Mouse (Mus musculus) spleen, postnatal 10 days (tissue): Measurements from ENCODE around the gene Cebpa.

Experiments
- DNase-seq, 2 experiments: peaks; one replicate each; pipeline ENCODE4 v3.0.0; 2021 to 2022; ENCODE audit warnings: low spot score in 2 of 2

Cebpa gene

DNA sequence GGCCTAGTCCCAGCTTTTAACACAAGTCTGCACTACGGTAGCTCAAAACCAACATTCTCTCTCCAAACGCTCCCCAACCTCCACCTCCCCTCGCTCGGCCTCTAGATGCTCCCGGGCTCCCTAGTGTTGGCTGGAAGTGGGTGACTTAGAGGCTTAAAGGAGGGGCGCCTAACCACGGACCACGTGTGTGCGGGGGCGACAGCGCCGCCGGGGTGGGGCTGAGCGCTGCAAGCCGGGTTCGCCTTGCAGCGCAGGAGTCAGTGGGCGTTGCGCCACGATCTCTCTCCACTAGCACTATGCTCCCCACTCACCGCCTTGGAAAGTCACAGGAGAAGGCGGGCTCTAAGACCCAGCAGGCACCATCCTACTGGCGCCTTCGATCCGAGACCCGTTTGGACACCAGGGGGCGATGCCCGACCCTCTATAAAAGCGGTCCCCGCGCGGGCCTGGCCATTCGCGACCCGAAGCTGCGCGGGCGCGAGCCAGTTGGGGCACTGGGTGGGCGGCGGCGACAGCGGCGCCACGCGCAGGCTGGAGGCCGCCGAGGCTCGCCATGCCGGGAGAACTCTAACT is at the start of gene Cebpa:
Cebpa (plus strand) TSS at position 453 of the 573 bp plus-strand sequence.
- peak; percentile 58 to 82 for DNase-seq

DNA sequence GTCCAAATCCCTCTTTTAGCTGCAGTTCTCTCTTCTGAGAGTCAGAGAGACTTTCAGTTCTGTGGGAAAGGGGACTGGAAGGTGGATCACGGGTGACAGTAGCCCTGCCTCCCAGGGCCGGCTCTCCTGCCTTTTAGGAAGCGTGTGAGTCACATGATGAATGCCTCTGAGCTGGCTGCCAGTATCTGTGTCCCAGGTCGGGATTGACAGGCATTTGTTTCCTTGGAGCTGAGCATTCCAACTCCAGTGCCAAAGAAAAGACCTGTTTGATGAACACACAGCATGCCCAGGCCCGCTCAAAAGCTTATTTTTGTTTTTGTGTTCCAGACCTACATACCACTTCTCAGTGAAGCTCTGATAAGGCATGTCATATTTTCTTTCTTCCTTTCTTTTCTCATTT is 42.4 kb upstream of the Cebpa start:
- no peak for DNase-seq

DNA sequence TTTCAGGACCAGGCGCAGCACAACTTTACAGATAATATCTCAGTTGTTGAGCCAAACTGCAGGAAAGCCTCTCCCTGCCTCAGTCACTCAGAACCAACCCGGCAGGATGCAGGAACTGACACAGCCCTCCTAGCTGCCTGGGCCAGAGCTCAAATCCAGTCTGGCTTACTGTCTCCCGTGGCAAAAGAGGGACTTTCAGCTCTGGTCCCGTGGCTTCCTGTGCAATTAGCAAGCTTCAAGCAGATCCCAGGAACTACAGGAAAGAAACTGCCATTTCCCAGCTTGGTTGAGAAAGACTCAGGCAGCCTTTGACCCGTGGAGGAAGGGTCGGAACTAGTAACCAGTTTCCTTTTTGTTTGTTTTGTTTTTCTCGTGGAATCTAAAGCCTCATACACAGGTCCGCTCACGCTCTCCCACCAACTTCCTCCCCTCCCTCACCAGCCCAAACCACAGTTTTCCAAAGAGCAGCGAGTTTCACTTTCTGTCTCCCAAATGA is 38.2 kb upstream of the Cebpa start:
- no peak for DNase-seq

DNA sequence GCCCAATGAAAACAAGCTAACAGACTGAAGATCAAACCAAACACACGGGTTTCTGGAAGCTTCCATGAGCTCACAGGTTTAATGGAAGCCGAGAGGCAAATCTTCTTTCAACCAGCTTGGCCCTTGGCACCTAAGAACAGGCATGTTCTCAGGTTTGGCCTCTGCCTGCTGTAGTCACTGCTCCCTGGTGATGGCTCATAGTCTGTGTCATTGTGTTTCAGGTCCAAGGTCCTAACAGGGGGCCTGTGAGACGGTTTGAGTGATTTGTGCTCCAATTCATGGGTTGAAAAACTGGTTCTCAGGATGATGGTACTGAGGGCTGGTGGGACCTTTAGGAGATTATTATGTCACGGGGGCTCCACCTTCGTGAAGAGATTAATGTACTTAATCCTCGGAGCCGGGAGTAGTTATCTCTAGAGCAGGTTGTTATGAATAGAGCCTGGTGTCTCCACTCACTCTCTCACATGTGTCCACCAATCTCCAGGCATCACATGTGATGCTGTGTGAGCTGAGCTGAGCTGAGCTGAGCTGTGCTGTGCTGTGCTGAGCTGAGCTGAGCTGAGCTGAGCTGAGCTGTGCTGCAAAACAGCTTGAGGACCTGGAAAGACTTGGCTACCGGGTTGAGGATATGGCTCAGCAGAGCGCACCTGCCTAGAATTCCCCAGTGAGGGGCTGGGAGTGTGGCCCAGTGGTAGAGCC is 37.5 kb upstream of the Cebpa start:
- DNase-seq = no peak

DNA sequence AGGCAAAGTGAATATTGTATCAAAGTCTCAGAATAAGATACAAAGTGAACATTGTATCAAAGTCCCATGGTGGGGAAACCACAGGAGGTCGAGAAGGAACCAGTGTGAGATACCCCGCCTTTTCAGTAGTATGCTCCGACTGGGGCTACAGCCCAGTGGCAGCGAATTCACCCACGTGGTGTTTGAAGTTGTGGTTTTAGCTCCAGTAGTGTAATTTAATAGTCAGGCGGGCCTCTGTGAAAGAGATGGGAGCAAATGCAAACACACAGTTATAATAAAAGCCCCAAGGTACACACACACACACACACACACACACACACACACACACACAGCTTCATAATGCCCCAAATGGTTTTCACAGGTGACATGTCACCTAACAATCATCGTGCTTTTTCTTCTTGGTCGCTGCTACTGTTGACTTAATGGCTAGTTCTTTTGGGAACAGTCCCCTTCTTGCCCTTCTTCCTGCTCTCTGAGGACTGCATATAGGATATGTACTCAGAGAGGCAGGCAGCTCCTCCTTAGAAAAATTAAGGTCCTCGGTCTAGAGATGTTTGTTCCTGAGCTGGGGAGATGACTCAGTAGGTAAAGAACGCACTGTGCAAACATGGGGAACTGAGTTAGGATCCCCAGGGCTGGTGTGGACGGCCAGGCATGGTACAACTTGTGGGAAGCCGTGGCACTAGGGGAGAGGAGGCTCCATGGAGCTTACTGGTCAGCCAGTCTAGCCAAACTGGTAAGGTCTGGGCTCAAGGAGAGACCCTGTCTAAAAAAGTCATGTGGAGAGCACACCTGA is 34.3 kb upstream of the Cebpa start:
- DNase-seq = no peak

DNA sequence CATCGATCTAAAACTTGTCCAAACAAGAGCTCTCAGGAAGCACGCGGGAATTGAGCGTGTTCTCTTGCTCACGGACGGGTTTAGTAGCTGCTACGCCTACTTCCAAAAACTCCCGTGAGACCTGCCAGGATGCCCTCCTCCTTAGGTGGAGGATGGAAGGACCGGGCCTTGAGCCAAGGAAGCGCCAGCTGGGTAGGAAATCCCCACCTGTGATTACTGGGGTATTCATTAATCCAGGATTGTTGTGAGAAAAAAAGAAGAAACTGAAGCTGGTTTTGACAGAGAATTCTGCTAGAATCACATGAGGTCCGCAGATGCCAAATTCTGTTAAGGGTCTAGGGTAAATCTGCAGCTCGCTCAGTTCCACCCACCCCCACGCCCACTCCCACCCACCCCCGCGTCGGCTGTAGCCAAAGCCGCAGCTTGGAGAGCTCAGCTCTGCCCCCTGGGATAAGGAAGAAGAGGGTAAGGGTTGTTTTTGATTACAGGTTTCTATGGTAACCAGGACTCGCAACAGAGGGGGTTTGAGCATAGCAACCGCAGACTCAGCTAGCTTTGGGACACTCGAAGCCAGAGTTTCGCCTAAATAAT is 32.7 kb upstream of the Cebpa start:
- DNase-seq = no peak

DNA sequence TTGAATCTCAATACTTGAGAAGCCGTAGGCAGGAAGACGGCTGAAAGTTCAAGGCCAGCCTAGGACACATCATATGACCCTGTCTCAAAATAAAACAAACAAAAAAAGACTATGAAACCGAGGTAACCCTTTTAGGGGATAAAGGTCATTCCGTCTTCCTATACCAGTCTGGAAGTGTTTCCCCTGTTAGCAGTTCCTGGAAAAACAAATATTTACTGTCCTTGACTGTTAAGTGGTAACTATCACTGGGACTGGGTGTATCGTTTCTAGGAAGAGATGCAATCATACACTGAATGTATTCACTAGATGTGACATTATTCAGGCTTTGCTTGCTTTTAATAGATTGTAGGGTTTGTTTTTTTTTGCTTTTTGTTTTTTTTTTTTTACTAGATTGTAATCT is 28.5 kb upstream of the Cebpa start:
- no peak for DNase-seq

DNA sequence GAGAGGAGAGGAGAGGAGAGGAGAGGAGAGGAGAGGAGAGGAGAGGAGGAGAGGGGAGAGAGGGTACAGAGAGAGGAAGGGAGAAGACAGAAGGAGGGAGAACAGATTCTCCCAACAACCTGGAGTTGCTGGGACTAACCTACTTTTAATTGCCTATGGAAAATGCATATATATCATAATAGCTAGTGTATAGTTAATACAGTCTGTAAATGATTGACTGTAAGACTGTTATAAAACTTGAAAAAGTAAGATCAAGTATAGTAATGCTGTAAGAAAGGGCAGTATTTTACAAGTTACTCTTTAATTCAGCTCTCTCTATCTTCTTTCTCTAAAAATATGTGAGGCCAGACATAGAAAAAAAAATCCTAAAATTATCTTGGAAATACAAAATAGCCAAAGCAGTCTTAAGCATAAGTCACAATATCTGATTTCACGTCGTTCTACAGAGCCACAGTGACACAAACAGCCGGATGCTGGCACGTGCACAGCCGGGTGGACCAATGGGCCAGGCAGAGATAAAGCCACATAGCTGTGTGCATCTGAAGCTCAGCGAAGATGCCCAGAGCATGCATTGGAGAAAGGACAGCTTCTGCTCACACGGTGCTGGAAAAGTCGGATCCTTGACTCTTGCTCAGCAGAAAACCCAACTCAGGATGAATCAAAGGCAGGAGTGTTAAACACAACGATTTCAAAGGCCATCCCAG is 24.0 kb upstream of the Cebpa start:
- no peak for DNase-seq

DNA sequence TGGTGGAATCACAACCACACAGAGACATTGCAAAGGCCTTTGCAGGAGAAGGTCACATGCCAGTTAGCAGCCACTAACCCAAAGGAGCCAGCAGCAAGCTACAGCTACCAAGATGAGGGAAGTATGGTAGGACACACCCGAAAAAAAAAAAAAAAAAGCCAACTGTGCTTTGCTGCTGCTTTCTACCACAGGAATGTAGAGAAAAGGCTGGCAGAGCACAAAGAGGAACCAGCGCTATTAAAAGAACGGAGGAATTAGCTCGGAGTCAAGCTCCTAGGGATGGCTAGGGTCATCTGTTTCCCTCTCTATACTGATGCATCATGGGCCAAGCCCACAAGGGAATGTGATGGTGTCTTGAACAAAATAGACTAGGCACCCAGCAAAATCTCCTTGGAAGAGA is 20.3 kb upstream of the Cebpa start:
- no peak for DNase-seq

DNA sequence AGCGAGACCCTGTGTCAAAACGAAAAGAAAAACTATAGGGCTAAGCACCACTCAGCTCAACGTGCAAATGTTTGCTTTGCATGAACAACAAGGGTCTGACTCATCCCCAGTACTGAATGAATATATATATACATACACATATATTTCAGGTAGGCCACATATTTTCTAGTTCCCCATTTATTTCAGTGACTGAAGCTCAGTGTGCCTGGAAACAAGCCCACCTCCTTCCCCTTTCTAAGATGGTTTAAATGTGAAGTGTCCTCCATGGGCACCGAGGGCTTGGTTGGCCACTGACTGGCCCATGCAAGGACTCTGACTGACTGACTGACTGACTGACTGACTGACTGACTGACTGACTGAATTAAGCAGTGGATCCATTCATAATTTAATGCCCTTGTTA is 19.6 kb upstream of the Cebpa start:
- no peak for DNase-seq

DNA sequence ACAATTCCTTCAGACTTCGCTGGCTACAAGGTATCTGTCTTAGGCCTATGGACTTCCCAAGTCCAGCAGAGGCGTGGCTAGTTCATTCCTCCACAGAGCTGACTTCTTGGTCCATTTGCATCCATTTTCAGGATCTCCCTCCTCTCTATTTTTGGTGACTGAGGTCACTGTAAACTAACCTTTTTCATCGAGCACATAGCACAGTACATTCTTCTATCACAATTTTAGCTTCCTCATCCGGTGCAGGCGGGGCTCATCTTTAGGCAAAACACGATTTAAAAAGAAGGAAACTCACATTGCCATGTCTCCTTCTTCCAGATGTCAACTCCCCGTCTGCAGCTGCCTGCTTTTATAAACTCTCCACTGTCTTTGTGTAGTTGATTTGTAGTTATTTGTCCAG is 12.5 kb upstream of the Cebpa start:
- DNase-seq = no peak

DNA sequence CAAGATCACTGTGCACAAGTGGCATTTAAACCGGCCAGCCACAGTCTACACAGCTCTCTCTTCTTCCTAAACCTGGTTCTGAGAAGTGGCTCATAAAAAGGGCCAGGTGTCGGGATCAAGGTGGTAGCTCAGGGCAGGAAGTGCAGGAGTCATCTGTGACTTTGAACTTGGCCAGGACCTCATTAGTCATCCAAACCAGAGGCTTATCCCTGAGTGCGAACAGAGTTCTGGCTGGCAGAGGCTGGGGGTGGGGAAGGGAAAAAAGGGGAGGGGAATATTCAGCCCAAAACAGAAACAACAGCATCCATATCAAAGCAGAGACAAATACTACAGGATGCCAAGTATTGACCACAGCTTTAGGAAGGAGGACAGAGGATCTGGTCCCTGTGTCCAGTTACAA is 11.5 kb upstream of the Cebpa start:
- DNase-seq = no peak

DNA sequence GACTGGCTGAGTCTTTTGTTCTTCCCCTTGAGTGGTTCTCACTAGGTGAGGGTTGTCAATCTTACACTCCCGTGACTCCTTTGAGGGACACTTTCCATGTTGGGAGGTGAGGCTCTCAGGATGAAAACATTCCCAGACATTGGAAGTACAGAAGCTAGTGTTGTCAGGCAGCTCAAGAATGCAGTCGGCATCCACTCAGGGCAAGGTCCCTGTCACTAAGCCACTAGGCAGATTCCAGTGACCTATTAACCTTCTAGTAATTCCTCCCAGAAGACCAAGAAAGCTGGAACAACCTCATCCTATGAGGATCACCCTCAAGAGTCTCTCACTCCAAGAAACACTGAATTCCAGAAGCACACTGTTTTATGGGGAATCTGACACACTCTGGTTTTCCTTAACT is 11.0 kb upstream of the Cebpa start:
- no peak for DNase-seq

DNA sequence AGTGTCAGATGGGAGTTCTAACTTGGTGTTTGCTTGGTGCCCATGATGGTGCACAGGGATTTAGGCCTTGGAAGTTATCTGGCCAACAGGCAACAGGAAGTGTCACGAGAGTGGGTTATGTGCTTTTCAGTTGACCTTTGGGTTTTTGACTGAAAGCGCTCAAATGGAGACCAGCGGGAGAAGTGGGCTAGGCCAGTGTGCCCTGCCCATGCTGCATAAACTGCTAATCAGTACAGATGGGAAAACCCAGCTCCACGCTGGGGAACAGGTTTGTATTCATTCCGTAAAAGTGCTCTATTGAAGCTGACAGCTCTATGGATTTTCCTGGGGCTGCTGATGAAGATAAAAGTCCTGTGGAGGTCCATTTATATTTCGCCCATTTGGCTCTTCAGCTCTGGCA is 10.4 kb upstream of the Cebpa start:
- no peak for DNase-seq

DNA sequence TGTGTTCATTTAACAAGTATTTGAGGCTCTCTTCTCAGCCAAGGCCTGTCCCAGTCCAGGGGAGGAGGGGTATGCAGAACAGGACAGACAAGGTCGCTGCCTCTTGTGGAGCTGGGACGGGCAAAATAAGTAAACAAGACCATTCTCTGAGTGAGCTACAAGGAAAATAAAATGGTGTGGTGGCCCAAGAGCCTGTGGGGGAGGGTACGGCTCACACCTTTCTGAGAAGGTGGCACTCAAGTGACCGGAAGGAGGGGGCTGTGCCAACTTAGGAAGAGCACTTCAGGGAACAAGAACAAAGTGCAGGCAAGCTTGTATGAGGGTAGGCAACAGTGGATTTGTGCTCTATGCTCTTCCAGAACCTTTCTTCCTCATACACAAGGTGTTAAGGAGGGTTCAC is 6.0 kb upstream of the Cebpa start:
- DNase-seq = no peak

DNA sequence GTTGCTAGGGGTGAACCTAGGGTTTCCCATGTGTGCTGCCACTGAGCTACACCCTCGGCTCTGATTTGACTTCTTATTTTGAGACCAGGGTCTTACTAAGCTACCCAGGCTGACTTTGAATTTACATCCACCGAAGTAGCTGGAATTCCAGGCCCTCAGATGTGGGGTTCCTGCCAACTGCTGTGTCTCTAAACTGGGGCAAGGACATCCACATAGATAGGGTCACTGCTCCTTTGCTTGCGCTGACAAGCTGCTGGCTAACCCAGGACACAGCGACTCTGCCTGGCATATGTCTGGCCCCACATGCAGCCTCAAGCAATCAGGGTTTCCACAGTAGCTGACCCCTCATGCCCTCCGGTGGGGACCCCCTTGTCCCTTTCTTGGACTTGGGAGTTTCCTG is 5.4 kb upstream of the Cebpa start:
- no peak for DNase-seq

DNA sequence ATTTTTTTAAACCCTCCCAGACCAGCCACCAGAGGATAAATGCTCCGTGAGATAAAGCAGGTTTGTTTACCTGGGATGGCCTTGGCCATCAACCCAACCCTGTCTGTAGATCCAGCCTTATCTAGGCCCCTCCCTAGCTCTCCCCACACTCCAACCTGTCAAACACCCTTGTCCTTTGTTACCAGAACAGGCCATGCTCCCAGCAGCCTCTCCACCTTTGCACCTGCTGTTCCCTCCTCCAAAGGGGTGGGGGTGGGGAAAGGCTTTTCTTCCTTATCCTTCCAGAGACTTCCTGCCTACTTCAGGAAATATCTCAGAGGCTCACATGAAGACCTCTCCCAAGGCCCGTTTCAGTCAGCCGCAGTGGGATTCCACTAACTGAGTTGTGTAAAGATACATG is 2.6 kb upstream of the Cebpa start:
- no peak for DNase-seq

DNA sequence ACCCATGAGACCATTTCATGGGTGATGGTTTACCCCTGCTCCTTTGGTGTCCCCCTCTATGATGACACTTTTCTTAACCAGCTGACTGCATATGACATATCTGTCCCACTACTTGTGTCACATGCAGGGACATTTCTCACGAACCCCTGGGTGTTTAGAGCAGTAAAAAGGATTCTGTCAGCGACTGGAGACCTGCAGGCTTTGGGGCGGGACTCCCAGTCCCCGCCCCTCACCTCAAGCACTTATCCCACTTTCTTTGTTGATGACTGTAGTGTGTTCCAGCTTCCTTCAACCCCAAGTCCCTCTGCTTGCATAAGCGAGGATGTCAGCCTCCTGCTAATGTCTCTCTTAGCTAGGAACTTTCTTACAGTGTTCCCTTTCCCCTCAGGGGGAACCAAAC is 2.0 kb upstream of the Cebpa start:
- DNase-seq = no peak

DNA sequence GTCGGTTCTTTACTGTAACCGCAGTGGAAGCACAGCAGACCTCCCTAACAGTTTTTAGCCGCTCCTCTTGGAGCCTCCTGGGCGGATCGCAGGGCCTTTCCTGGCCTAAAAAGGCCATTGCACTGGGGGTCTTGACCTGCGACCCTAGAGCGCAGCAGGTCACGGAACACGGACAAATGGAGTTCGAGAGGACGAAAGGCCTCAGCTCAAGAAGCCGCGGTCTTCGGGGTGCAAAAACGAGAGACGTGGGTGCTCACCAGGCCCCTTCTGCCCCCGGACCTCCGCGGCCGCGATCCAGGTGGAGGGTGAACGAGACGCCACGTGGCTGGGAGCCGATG is 1.4 kb upstream of the Cebpa start:
- no peak for DNase-seq

DNA sequence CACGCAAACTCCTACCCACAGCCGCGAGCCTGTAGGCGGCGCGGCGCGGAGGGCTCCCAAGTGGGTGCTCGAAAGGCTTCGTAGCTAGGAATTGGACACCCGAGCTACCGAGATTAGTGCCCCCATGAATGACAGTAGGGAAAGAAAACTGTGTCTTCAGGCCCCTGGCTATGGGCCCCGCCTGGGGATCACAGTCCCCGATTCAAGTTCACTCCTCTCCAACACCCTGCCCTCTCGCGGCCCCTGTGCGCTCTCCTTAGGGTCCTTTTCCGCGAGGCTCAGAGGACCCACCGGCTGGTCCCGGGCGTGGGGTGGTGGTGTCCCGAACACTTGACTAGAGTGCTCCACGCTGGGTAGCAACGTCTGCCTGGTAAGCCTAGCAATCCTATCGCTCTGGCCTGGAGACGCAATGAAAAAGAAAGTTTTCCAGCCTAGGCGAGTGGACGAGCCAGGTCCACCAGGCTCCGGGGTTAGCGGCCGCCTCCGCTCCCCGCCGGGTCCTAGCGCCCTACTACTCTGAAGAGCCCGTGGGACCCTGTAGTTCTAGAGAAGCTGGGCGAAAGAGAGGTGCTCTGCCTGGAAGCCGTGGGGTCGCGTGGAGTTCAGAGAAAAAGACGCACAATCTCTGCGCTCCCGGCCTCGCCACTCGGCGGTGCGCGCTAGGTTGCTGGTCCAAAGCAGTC is 853 bp upstream of the Cebpa start:
- peak; percentile 24 to 46 for DNase-seq

DNA sequence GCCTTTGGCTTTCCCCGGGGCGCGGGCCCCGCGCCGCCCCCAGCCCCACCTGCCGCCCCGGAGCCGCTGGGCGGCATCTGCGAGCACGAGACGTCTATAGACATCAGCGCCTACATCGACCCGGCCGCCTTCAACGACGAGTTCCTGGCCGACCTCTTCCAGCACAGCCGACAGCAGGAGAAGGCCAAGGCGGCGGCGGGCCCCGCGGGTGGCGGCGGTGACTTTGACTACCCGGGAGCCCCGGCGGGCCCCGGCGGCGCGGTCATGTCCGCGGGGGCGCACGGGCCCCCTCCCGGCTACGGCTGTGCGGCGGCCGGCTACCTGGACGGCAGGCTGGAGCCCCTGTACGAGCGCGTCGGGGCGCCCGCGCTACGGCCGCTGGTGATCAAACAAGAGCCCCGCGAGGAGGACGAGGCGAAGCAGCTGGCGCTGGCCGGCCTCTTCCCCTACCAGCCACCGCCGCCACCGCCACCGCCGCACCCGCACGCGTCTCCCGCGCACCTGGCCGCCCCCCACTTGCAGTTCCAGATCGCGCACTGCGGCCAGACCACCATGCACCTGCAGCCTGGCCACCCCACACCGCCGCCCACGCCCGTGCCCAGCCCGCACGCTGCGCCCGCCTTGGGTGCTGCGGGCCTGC is 533 bp downstream of the Cebpa start:
- peak; percentile 21 to 26 for DNase-seq
